Mouse (Mus musculus): ENCODE results near the gene Dnaja3.

Dnaja3 gene

DNA sequence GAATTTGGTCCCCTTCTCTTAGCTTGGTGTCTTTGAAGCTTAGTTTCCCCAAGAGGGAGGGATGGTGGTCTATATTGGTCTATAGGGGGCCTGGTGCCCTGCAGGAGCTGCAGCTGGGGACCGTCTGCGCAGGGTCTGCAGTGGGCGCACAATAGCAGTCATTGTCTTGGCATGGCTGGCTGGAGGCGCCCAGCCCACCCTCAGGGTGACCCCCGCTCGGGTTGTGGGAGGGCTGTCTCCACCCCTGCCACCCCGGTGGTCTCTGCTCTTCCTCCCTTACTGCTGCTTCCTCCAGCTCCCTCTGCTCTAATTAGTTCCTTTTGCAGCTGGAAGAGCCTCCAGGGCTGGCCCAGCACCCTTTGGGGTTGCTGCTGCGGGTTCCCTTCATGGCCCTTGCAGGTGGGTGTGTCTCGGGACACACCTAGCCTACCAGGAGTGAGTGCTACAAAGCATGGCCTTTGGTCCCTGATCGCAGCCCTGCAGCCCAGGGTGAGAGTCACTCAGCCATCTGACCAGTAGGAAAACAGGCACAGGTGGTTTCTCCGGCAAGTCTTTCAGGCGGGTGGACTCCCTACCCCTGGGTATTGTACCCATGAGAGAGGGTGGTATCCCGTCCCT is 34.2 kb upstream of the Dnaja3 start:
- in situ Hi-C loops (cut with MboI; ENCODE audit: low pct_unique_long_range_greater_than_20kb in 1 of 2, low sequenced_read_pairs in 2 of 2, unreplicated experiment in 1 of 2) = no loop called here

DNA sequence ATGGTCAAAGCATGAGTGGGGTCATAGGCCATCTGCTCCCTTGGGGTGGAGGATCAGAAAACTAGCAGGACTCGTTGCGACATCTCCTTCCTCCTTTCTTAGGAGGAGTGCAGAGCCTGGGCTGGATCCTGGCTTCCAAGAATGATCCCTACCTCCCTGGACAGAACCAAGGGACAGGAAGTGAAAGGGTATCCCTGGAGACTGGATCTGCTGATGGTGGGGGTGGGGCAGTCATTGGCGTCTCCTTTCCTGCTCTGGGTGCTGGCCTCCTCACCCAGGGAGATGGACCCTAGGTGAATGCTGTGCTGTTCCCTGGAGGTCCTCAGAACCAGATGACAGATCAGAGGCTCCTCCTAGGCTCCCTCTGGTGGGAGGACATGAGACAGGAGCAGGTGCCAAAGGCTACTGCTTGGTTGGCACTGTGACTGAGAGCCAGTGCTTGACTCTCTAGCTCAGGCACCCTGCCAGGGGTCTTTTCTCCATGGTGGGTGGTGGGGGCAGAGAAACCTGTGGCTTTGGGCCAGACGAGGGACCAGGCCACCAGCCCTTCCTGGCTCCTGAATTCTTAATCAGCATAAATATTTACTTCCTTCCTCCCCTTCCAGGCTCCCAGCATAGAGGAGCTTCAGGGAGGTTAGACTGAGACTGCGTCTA is 33.2 kb upstream of the Dnaja3 start:
- in situ Hi-C loops (cut with MboI; ENCODE audit: low pct_unique_long_range_greater_than_20kb in 1 of 2, low sequenced_read_pairs in 2 of 2, unreplicated experiment in 1 of 2) = no loop called here

- in situ Hi-C loops (cut with MboI; ENCODE audit: low pct_unique_long_range_greater_than_20kb in 1 of 2, low sequenced_read_pairs in 2 of 2, unreplicated experiment in 1 of 2) = no loop called here
These were observed 31.8 kb upstream of the Dnaja3 start for GRCm38 (mm10) chr16:4607818-4608531.

DNA sequence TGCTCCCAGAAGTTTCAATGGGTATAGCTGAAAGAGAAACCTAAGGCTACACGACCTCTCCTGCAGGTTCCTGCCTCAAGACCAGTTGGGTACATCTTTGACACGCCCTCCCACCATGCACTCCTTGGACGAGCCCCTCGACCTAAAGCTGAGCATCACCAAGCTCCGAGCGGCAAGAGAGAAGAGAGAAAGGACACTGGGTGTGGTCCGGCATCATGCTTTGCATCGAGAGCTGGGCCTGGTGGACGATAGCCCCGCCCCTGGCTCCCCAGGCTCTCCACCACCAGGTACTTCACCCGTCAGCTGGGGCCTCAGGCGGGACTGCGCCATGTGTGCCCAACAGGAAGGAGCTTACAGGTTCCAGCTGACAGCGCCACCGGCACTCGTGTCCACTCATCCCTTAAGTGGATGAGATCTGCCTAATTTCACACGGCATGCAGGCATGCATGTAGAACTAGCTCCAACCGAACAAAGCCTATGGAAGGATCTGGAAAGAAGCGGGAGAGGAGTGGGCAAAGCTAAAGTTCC is 31.2 kb upstream of the Dnaja3 start:
- in situ Hi-C loops (cut with MboI; ENCODE audit: low pct_unique_long_range_greater_than_20kb in 1 of 2, low sequenced_read_pairs in 2 of 2, unreplicated experiment in 1 of 2) = no loop called here

DNA sequence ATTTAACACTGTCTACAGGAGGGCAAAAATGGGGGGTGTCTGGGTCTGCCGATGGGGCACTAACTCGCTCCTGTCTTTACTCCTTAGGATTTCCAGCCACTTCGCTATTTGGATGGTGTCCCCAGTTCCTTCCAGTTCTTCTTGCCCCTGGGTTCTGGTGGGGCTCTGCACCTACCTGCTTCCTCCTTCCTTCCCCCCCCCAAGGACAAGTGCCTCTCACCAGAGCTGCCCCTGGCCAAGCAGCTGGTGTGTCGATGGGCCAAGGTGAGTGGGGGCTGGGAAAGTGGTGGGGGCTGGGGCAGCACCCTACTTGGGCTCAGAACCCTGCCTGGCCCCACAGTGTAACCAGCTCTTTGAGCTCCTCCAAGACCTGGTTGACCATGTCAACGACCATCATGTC is 28.6 kb upstream of the Dnaja3 start:
- in situ Hi-C loops (cut with MboI; ENCODE audit: low pct_unique_long_range_greater_than_20kb in 1 of 2, low sequenced_read_pairs in 2 of 2, unreplicated experiment in 1 of 2) = no loop called here

DNA sequence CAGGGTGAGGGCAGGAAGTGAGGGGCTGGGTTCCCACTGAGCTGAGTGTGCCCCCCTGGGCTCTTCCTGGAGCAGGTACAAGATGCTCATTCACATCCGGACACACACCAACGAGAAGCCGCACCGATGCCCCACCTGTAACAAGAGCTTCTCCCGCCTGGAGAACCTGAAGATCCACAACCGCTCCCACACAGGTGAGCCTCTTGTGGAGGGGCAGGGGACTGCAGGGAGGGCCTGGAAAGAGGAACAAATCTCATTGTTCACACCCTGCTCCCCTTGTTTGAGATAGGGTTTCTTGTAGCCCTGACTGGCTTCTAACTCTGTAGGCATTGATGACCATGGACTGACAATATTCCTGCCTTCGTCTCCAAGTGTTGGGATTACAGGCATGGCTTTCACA is 28.1 kb upstream of the Dnaja3 start:
- in situ Hi-C loops (cut with MboI; ENCODE audit: low pct_unique_long_range_greater_than_20kb in 1 of 2, low sequenced_read_pairs in 2 of 2, unreplicated experiment in 1 of 2) = no loop called here

- in situ Hi-C loops (cut with MboI; ENCODE audit: low pct_unique_long_range_greater_than_20kb in 1 of 2, low sequenced_read_pairs in 2 of 2, unreplicated experiment in 1 of 2) = no loop called here
These were observed 26.1 kb upstream of the Dnaja3 start for GRCm38 (mm10) chr16:4613736-4614135.

GRCm38 (mm10) chr16:4614639-4615038 is 25.1 kb upstream of the Dnaja3 start:
- in situ Hi-C loops (cut with MboI; ENCODE audit: low pct_unique_long_range_greater_than_20kb in 1 of 2, low sequenced_read_pairs in 2 of 2, unreplicated experiment in 1 of 2) = loop anchor here (5.0 kb wide), 2 partner anchors 42 to 47 kb away; no protein-coding TSS in a partner anchor

- in situ Hi-C loops (cut with MboI; ENCODE audit: low pct_unique_long_range_greater_than_20kb in 1 of 2, low sequenced_read_pairs in 2 of 2, unreplicated experiment in 1 of 2) = loop anchor here (5.0 kb wide), 2 partner anchors 43 to 48 kb away; no protein-coding TSS in a partner anchor
These were observed 24.5 kb upstream of the Dnaja3 start for GRCm38 (mm10) chr16:4615297-4615696.

DNA sequence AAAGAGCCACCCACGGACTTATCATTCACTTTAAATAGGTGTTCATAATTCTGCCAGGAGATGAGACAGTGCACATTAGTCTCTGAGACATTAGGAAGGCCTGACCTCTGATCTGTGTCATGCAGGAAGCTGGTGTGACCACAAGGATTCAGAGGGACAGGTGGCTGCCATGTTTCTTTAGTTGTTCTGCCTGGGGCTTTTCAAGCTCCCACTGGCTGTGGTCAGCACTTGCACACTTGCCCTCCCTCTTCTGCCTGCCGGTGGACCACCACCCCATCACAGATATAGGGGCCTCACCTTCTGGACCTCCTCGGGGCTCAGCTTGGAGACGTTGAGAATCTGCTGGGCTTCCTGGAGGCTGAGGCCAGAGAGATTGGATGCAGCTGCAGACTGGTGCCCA is 23.0 kb upstream of the Dnaja3 start:
- in situ Hi-C loops (cut with MboI; ENCODE audit: low pct_unique_long_range_greater_than_20kb in 1 of 2, low sequenced_read_pairs in 2 of 2, unreplicated experiment in 1 of 2) = loop anchor here (5.0 kb wide), 2 partner anchors 45 to 50 kb away; no protein-coding TSS in a partner anchor

GRCm38 (mm10) chr16:4624074-4624473 is 15.7 kb upstream of the Dnaja3 start:
- in situ Hi-C loops (cut with MboI; ENCODE audit: low pct_unique_long_range_greater_than_20kb in 1 of 2, low sequenced_read_pairs in 2 of 2, unreplicated experiment in 1 of 2) = no loop called here

DNA sequence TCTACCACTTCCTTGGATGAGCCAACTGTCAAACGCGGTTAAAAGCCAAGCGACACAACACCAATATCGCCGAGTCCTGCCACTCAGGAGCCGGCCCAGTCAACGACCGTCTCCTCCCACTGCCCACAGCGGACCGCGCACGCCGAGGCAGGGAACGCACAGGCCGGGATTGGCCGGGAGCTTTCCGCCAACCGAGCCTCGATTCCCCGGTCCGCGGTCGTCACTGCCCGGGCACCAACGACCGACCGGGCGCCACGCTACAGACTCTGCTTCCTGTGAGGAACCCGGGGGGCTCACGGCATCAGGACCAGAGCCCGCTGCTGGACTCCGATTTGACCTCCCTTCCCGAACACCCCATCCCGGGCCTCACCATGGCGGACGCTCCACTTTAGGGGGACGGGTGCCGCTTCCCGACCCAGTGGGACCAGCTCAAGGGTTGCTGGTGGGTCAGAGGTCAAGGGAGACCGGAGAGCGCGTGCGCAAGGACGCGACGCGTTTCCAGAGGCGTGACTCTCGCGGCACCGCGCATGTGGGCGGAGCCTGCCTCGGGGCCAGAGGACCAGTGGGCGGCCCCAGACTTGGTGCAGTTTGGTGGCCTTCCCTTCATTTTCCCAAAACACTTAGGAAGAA is 15.2 kb upstream of the Dnaja3 start, which contains the start of gene Pam16:
Pam16 (minus strand) TSS at position 508 of the 630 bp plus-strand sequence.
- in situ Hi-C loops (cut with MboI; ENCODE audit: low pct_unique_long_range_greater_than_20kb in 1 of 2, low sequenced_read_pairs in 2 of 2, unreplicated experiment in 1 of 2) = no loop called here

DNA sequence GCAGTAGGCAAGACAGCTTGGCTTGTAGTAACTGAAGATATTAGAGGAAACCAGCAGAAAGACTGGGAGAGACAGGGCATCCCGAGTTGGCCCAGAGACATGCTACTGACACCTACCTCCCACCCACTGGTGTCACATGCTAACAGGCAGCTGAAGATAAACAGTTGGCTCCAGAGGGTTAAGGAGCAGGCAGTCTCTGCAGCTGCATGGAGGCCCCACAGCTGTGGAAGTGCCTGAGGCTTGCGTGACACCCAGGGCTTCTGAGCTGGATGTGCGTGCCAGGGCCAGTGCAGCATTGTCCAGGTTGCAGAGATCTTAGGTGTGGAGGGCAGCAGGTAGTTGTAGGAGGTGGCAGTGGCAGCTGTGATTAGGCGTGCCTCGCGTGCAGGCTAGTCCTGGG is 12.7 kb upstream of the Dnaja3 start:
- in situ Hi-C loops (cut with MboI; ENCODE audit: low pct_unique_long_range_greater_than_20kb in 1 of 2, low sequenced_read_pairs in 2 of 2, unreplicated experiment in 1 of 2) = no loop called here

GRCm38 (mm10) chr16:4628898-4629419 is 10.8 kb upstream of the Dnaja3 start:
- in situ Hi-C loops (cut with MboI; ENCODE audit: low pct_unique_long_range_greater_than_20kb in 1 of 2, low sequenced_read_pairs in 2 of 2, unreplicated experiment in 1 of 2) = no loop called here

DNA sequence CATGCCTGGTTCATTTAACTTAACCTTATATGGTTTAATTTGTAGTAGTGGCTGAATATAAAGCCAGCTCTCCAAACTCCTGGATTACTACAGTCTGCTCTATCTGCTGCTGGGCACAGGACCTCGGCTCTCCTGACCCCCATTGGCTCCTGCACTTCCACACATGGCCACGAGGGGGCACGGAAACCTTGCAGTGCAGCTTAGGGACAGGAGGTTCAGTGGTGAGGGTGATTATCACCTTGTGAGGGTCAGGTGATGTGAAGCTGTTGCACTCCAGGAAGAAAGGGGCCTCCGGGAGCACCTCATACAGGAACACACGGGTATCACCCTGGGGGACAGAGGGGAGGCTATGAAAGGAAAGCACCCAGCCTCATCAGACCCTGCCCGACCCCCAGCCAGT is 9.8 kb upstream of the Dnaja3 start:
- in situ Hi-C loops (cut with MboI; ENCODE audit: low pct_unique_long_range_greater_than_20kb in 1 of 2, low sequenced_read_pairs in 2 of 2, unreplicated experiment in 1 of 2) = loop anchor here (5.0 kb wide), 2 partner anchors 37 to 42 kb away; no protein-coding TSS in a partner anchor

GRCm38 (mm10) chr16:4632050-4632449 is 7.7 kb upstream of the Dnaja3 start:
- in situ Hi-C loops (cut with MboI; ENCODE audit: low pct_unique_long_range_greater_than_20kb in 1 of 2, low sequenced_read_pairs in 2 of 2, unreplicated experiment in 1 of 2) = loop anchor here (5.0 kb wide), 2 partner anchors 35 to 40 kb away; no protein-coding TSS in a partner anchor

DNA sequence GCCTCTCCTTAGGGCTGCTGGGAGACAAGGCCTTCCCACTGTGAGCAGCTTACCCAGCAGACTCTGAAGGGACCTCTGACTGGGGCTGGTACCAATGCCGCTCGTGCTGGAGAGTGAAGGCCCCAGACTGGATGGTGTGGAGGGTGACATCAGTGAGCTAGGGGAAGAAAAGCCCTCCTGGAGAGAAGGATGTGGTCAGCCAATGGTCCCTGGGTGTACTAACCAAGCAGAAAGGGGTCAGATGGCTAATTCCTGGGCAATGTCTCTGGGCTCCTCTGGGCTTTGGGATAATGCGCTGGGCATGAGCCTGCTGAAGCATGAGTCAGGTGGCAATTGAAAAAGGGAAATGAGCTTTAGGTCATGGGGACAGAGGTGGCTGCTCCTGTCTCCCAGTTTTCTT is 6.1 kb upstream of the Dnaja3 start:
- in situ Hi-C loops (cut with MboI; ENCODE audit: low pct_unique_long_range_greater_than_20kb in 1 of 2, low sequenced_read_pairs in 2 of 2, unreplicated experiment in 1 of 2) = loop anchor here (5.0 kb wide), 2 partner anchors 34 to 39 kb away; no protein-coding TSS in a partner anchor

GRCm38 (mm10) chr16:4634681-4635080 is 5.1 kb upstream of the Dnaja3 start:
- in situ Hi-C loops (cut with MboI; ENCODE audit: low pct_unique_long_range_greater_than_20kb in 1 of 2, low sequenced_read_pairs in 2 of 2, unreplicated experiment in 1 of 2) = loop anchor here (5.0 kb wide), 2 partner anchors 33 to 38 kb away; no protein-coding TSS in a partner anchor

All from mouse embryonic stem cell (cell line).